11 mouse cellular contexts compared by ENCODE assay signal in the genomic region with DNA sequence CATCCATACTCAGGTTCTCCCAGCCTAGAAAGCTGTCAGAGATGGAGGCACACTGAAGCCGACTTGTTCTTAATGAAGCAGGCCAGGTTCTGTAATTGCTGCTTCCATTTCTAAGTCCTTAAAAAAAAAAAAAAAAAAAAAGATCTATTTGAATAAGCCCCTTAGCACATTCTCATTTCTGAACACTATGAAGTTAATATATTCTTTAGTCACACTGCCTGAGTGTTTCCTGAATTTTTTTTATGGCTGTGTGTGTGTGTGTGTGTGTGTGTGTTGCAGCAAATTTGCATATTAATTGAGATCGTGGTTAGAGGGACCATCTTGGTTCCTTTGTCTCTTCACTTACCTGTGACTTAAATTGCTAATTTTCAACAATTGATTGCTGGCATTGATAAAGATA. TPM values are rescaled to one million over a fixed set of nuclear protein-coding genes. Genes with fewer than 3 reads are reported as not detected.
A peak's percentile ranks its signal among the peaks of the same experiment; 100 is the strongest.
DNase-seq lines count a peak whose midpoint lies in the region; ATAC-seq and TF ChIP-seq lines count a peak whose summit lies in the region.
"Had no signal": no experiment of that assay in that cellular context is flagged by ENCODE, and none has a peak within 500 bp of the region (broad histone marks: within the 10 kb centered on the region; RNA-seq: fewer than 3 reads in every experiment).

No protein-coding gene starts in this region.

- WGBS in forebrain, embryonic 15.5 days, result 32% methylated on average over 2 of the region's 2 CpGs
- 76% methylated on average over 2 of the region's 2 CpGs for WGBS in forebrain, embryonic 11.5 days
- whole genome bisulfite sequencing in kidney, embryonic 15.5 days, result 72% methylated on average over 2 of the region's 2 CpGs
- 40% methylated on average over 2 of the region's 2 CpGs for WGBS in embryonic facial prominence, embryonic 13.5 days
- 44% methylated on average over 2 of the region's 2 CpGs for WGBS in midbrain, postnatal 0 days

- H3K4me2 ChIP-seq in forebrain, embryonic 15.5 days (replicated peaks), result no peak overlapping the region
- no peak overlapping the region for H3K4me2 ChIP-seq in forebrain, embryonic 11.5 days (ENCODE audit: low read depth, low read length, severe bottlenecking)
- H3K4me2 ChIP-seq in kidney, embryonic 15.5 days, result no peak overlapping the region
- no peak overlapping the region for H3K4me2 ChIP-seq in embryonic facial prominence, embryonic 13.5 days
- no peak overlapping the region for H3K4me2 ChIP-seq in midbrain, postnatal 0 days (ENCODE audit: low read depth, low read length, poor library complexity, severe bottlenecking)
- H3K4me2 ChIP-seq: limb, embryonic 15.5 days had no signal

- H3K27me3 ChIP-seq in forebrain, embryonic 15.5 days, result no peaks in the 10 kb centered on the region
- H3K27me3 ChIP-seq in forebrain, embryonic 11.5 days (ENCODE audit: control insufficient read depth, insufficient read depth, low read length), result no peaks in the 10 kb centered on the region
- no peaks in the 10 kb centered on the region for H3K27me3 ChIP-seq in kidney, embryonic 15.5 days
- H3K27me3 ChIP-seq in embryonic facial prominence, embryonic 13.5 days, result no peaks in the 10 kb centered on the region
- no peaks in the 10 kb centered on the region for H3K27me3 ChIP-seq in midbrain, postnatal 0 days (ENCODE audit: insufficient read depth, low read length)
- H3K27me3 ChIP-seq: limb, embryonic 15.5 days had no signal

- DNase-seq in forebrain, embryonic 11.5 days (ENCODE audit: low spot score), result no peak
- no peak for DNase-seq in kidney, adult 8-10 months
- no peak for DNase-seq in midbrain, postnatal 0 days (ENCODE audit: low spot score)
- no peak for DNase-seq in adrenal gland, postnatal 4 days (ENCODE audit: low spot score in 2 of 2)
- DNase-seq: cerebellum, postnatal 10 days had no signal

- no peak overlapping the region for H3K4me3 ChIP-seq in forebrain, embryonic 15.5 days
- no peak overlapping the region for H3K4me3 ChIP-seq in forebrain, embryonic 11.5 days (ENCODE audit: low read depth, low read length)
- H3K4me3 ChIP-seq in kidney, embryonic 15.5 days (replicated peaks), result no peak overlapping the region
- no peak overlapping the region for H3K4me3 ChIP-seq in embryonic facial prominence, embryonic 13.5 days
- no peak overlapping the region for H3K4me3 ChIP-seq in midbrain, postnatal 0 days (ENCODE audit: low read depth, low read length)
- H3K4me3 ChIP-seq: limb, embryonic 15.5 days had no signal

- ATAC-seq in forebrain, embryonic 15.5 days (replicated peaks), result no peak
- no peak for ATAC-seq in forebrain, embryonic 11.5 days (replicated peaks; ENCODE audit: low FRiP score)
- no peak for ATAC-seq in kidney, embryonic 15.5 days (replicated peaks; ENCODE audit: low FRiP score)
- no peak for ATAC-seq in embryonic facial prominence, embryonic 13.5 days (ENCODE audit: insufficient number of reproducible peaks, insufficient read depth, low FRiP score, low TSS enrichment, low read depth)
- peak; percentile 50; the same call in 1 of the 2 replicates for ATAC-seq in midbrain, postnatal 0 days (ENCODE audit: low FRiP score)
- ATAC-seq in CD4-positive, CD25-positive, alpha-beta regulatory T cell, adult 4 months, result no peak
- ATAC-seq: activated CD4-positive, CD25-positive, alpha-beta regulatory T cell, adult 4 months had no signal

- peaks cover 12% of the 10 kb centered on the region for H3K4me1 ChIP-seq in forebrain, embryonic 15.5 days
- no peaks in the 10 kb centered on the region for H3K4me1 ChIP-seq in forebrain, embryonic 11.5 days (replicated peaks; ENCODE audit: control insufficient read depth, insufficient read depth, low read length)
- peaks cover 9% of the 10 kb centered on the region for H3K4me1 ChIP-seq in kidney, embryonic 15.5 days
- peaks cover 12% of the 10 kb centered on the region for H3K4me1 ChIP-seq in embryonic facial prominence, embryonic 13.5 days
- H3K4me1 ChIP-seq in midbrain, postnatal 0 days (ENCODE audit: insufficient read depth, low read length), result no peaks in the 10 kb centered on the region

- peak overlapping the region; percentile 83 for H3K27ac ChIP-seq in forebrain, embryonic 15.5 days (replicated peaks)
- H3K27ac ChIP-seq in forebrain, embryonic 11.5 days (ENCODE audit: low read depth, low read length), result no peak overlapping the region
- 0 out of 2 replicates have a peak overlapping the region, but pooled peaks have one; percentile 32 for H3K27ac ChIP-seq in kidney, embryonic 15.5 days
- peak overlapping the region; percentile 35 for H3K27ac ChIP-seq in embryonic facial prominence, embryonic 13.5 days
- H3K27ac ChIP-seq in midbrain, postnatal 0 days (ENCODE audit: low read depth, low read length), result peak overlapping the region; percentile 69

- H3K9ac ChIP-seq in forebrain, embryonic 15.5 days (replicated peaks), result no peak overlapping the region
- H3K9ac ChIP-seq in forebrain, embryonic 11.5 days (ENCODE audit: low read length), result no peak overlapping the region
- no peak overlapping the region for H3K9ac ChIP-seq in kidney, embryonic 15.5 days
- H3K9ac ChIP-seq in embryonic facial prominence, embryonic 13.5 days, result no peak overlapping the region
- no peak overlapping the region for H3K9ac ChIP-seq in midbrain, postnatal 0 days (replicated peaks; ENCODE audit: low read length, poor library complexity, severe bottlenecking)
- H3K9ac ChIP-seq: limb, embryonic 15.5 days had no signal

- H3K9me3 ChIP-seq in forebrain, embryonic 15.5 days, result no peaks in the 10 kb centered on the region
- no peaks in the 10 kb centered on the region for H3K9me3 ChIP-seq in forebrain, embryonic 11.5 days (ENCODE audit: control insufficient read depth, low read length)
- H3K9me3 ChIP-seq in kidney, embryonic 15.5 days (replicated peaks), result no peaks in the 10 kb centered on the region
- H3K9me3 ChIP-seq in embryonic facial prominence, embryonic 13.5 days, result no peaks in the 10 kb centered on the region; the same call in 1 of the 2 replicates
- no peaks in the 10 kb centered on the region for H3K9me3 ChIP-seq in midbrain, postnatal 0 days (ENCODE audit: low read length)
- H3K9me3 ChIP-seq: limb, embryonic 15.5 days had no signal

- no peak for TF ChIP-seq CTCF in midbrain, postnatal 0 days (IDR thresholded peaks at IDR 0.05)

- H3K36me3 ChIP-seq in forebrain, embryonic 15.5 days, result no peaks in the 10 kb centered on the region
- H3K36me3 ChIP-seq in forebrain, embryonic 11.5 days (ENCODE audit: control insufficient read depth, insufficient read depth, low read length), result no peaks in the 10 kb centered on the region
- H3K36me3 ChIP-seq in kidney, embryonic 15.5 days, result peaks cover 40% of the 10 kb centered on the region
- peaks cover 57% of the 10 kb centered on the region for H3K36me3 ChIP-seq in embryonic facial prominence, embryonic 13.5 days
- H3K36me3 ChIP-seq in midbrain, postnatal 0 days (ENCODE audit: insufficient read depth, low read length), result no peaks in the 10 kb centered on the region

RNA-seq across cellular contexts. Expression of gene Farp1, which starts 47.8 kb away (rescaled TPM):
- 31.1 and 35.6 TPM in 2 replicates for polyA plus RNA-seq in forebrain, embryonic 15.5 days (2015; fragmentation: Nextera tagmentation; extraction: Ambion mirVana)
- polyA plus RNA-seq in forebrain, embryonic 11.5 days (2014; fragmentation: Nextera tagmentation; extraction: Ambion mirVana), result 32.0 and 33.8 TPM in 2 replicates
- polyA plus RNA-seq in kidney, embryonic 15.5 days (2015; fragmentation: Nextera tagmentation; extraction: Ambion mirVana), result 31.6 and 35.8 TPM in 2 replicates
- polyA plus RNA-seq in embryonic facial prominence, embryonic 13.5 days (2015; fragmentation: Nextera tagmentation; extraction: Ambion mirVana), result 38.7 and 39.6 TPM in 2 replicates
- 99.4 and 113 TPM in 2 replicates for total RNA-seq in midbrain, postnatal 0 days (2014; rRNA removed)
- polyA plus RNA-seq in midbrain, postnatal 0 days (2015; fragmentation: Nextera tagmentation; extraction: Ambion mirVana), result 38.9 and 41.8 TPM in 2 replicates
- total RNA-seq in adrenal gland, postnatal 4 days (2021), result 10 to 100 TPM; 41.6 to 58.5 TPM
- 1 to 10 TPM; 3.0 to 3.5 TPM for polyA plus RNA-seq in CD4-positive, CD25-positive, alpha-beta regulatory T cell, adult 4 months (2017; shearing (Covaris generic))
